Mouse (Mus musculus): ENCODE measurements around the gene Asb2. TPM values are rescaled to one million over a fixed set of nuclear protein-coding genes. Genes with fewer than 3 reads are reported as not detected.

The Asb2 gene
- total and polyA plus RNA-seq, 2 experiments from 2014 or later = 1.5 to 1.6 TPM

DNA sequence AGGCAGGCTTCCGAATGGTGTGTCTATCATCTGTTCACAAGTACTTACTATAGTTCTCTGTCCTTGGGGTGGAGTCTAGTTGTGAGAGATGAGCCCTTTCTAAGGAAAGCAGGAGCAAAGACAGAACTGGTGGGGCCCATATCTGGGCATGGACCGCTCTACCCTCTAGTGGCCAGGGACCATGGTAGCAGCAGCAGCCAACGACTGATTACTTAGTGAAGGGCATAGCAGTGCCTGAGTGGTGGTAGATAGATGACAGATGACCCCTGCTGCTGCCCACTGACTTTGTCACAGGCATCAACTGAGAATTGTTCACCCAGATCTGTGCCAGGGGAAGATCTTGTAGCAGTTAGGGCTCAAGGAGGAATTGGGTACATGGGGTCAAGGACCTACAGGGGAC is 33.0 kb downstream of the Asb2 start:
- no peaks in the 10 kb centered on the region for H3K4me1 ChIP-seq (ENCODE audit: insufficient read depth)
- H3K36me3 ChIP-seq (ENCODE audit: insufficient read depth) = no peaks in the 10 kb centered on the region
- 0 out of 2 replicates have a peak, but pooled peaks cover 4% of the 10 kb centered on the region for H3K27me3 ChIP-seq (ENCODE audit: insufficient read depth, low read length)
- peak; percentile 72 for TF ChIP-seq CTCF (IDR thresholded peaks at IDR 0.05; ENCODE audit: low read depth)
- no peak overlapping the region for H3K9ac ChIP-seq
- H3K9me3 ChIP-seq (ENCODE audit: low read length) = no peaks in the 10 kb centered on the region
- H3K27ac ChIP-seq (ENCODE audit: low read depth, low read length) = no peak overlapping the region
- 37% methylated on average over 3 of the region's 3 CpGs for WGBS
- peak; percentile 17 for DNase-seq
- no peak overlapping the region for H3K4me3 ChIP-seq (ENCODE audit: low read depth, low read length)
- H3K4me2 ChIP-seq (ENCODE audit: low read depth) = no peak overlapping the region
- ATAC-seq = no peak

DNA sequence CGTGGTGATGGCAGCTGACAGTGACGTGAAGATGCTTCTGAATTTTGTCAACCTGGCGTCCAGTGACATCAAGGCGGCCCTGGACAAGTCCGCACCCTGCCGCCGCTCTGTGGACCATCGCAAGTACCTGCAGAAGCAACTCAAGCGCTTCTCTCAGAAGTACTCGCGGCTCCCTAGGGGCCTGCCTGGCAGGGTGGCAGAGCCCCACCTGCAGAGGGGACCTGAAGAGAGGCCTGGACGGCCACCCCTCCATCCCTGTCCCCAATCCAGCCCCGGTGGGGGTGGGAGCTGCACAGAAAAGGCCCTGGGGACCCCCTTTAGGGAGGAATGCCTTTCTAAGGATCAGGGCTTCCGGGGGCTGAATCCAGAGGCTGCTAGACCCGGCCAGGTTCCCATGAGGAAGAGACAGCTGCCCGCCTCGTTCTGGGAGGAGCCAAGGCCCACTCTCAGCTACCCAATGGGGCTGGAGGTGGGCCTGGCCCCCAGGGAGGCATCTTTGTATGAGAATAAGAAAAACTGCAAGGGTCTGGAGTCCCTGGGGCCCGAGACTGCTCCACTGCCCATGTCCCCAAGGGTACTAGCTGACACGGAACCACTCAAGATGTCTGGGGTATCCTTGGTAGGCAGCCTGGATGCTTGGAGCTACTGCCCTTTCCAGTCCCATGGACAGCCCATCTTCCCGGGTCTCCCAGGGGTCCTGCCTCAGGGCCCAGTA is 39.8 kb downstream of the Asb2 start:
- Histone ChIP-seq H3K9ac (no peak overlapping the region), H3K27me3 (ENCODE audit: insufficient read depth, low read length) (no peaks in the 10 kb centered on the region), H3K36me3 (ENCODE audit: insufficient read depth) (no peaks in the 10 kb centered on the region), H3K27ac (ENCODE audit: low read depth, low read length) (no peak overlapping the region), H3K9me3 (ENCODE audit: low read length) (no peaks in the 10 kb centered on the region), H3K4me2 (ENCODE audit: low read depth) (no peak overlapping the region), H3K4me3 (ENCODE audit: low read depth, low read length) (no peak overlapping the region), H3K4me1 (ENCODE audit: insufficient read depth) (peaks cover 11% of the 10 kb centered on the region; the same call in 1 of the 2 replicates)
- DNase-seq (no peak), ATAC-seq (no peak)
- WGBS = 39% methylated on average over 20 of the region's 20 CpGs
- TF ChIP-seq CTCF (IDR thresholded peaks at IDR 0.05; ENCODE audit: low read depth) = no peak

DNA sequence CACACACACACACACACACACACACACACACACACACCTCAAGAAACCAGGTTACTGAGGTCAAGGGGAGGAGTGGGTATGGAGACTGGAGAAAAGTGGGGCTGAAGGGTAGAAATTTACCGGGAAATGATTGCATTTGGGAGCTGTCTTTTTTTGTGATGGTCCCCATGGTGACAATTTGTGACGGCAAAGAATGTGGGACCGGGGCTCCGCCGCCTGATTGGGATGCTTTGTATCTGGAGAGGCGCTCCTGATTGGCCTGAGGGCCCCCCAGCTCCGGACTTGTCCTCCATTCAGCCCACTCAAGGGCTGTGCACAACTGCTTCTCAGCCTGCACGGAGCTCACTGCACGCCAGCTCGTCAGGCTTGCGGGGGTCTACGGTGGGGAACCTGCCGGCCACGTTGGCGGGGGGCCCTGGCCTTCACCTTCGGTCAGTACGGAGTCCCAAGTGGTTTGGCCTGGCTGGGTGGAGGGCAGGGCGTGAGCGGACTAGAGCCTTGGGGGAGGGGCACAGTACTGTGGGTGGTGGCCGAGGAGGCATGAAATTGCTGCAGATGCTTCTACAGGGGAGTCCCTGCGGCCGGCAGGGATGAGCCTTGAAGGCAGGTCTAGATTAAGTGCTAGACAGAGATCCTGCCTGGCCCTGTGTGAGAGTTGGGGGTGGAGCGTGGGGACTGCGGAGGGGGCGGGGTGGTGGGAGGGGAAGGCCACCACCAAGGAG is 41.0 kb downstream of the Asb2 start:
- Histone ChIP-seq H3K4me3 (ENCODE audit: low read depth, low read length) (peak overlapping the region; percentile 38), H3K4me1 (ENCODE audit: insufficient read depth) (peaks cover 11% of the 10 kb centered on the region; the same call in 1 of the 2 replicates), H3K36me3 (ENCODE audit: insufficient read depth) (no peaks in the 10 kb centered on the region), H3K9me3 (ENCODE audit: low read length) (no peaks in the 10 kb centered on the region), H3K27me3 (ENCODE audit: insufficient read depth, low read length) (no peaks in the 10 kb centered on the region), H3K4me2 (ENCODE audit: low read depth) (peak overlapping the region; percentile 75), H3K9ac (peak overlapping the region; percentile 56), H3K27ac (ENCODE audit: low read depth, low read length) (no peak overlapping the region)
- WGBS = under 1% methylated on average over 24 of the region's 25 CpGs
- DNase-seq (peak; percentile 71), ATAC-seq (peak; percentile 88)
- no peak for TF ChIP-seq CTCF (IDR thresholded peaks at IDR 0.05; ENCODE audit: low read depth)

DNA sequence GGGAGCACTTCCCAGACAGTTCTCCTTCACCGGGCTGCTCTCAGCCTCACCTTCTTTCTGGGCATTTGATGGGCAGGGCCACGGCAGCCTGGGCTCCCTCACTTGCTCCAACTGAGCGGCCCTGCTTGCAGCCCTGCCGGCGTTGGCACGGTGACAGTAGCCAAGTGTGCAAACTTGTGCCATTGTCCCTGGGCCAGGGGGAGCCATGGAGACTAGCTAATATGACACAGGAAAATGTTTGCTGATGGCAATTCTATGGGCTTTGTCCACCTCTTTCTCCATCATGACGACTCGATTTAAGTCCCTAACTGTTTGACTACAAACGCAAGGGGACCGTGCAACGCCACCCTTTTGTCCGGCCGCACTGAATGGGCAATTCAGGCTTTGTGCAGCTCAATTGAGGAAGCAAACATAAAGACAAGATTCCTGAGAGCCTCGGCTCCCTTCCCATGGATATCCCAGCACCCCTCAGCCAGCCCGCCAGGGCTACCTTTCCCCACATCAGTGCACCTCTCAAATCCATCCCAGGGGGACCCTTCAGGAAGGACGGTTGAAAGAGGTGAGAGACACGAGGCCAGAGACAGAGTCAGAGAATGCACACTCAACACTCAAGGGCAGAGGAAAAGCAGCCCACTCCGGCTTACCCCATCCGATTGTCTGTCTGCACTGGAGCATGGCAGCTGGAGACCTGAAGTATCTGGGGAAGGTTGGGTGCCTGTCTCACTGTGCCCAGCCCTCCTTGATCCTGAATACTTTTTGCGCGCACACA is 41.7 kb downstream of the Asb2 start:
- TF ChIP-seq CTCF (IDR thresholded peaks at IDR 0.05; ENCODE audit: low read depth) = 0 out of 2 replicates have a peak, but pooled peaks have one; percentile 13
- H3K27me3 ChIP-seq (ENCODE audit: insufficient read depth, low read length) = no peaks in the 10 kb centered on the region
- H3K27ac ChIP-seq (ENCODE audit: low read depth, low read length) = peak overlapping the region; percentile 42; the same call in 1 of the 2 replicates
- peaks cover 11% of the 10 kb centered on the region; the same call in 1 of the 2 replicates for H3K4me1 ChIP-seq (ENCODE audit: insufficient read depth)
- 10% methylated on average over 21 of the region's 21 CpGs for WGBS
- no peak overlapping the region for H3K4me3 ChIP-seq (ENCODE audit: low read depth, low read length)
- peak overlapping the region; percentile 75 for H3K4me2 ChIP-seq (ENCODE audit: low read depth)
- H3K9ac ChIP-seq = peak overlapping the region; percentile 56; the same call in 1 of the 2 replicates
- no peaks in the 10 kb centered on the region for H3K36me3 ChIP-seq (ENCODE audit: insufficient read depth)
- peak; percentile 72 for DNase-seq
- peak; percentile 61 for ATAC-seq
- H3K9me3 ChIP-seq (ENCODE audit: low read length) = no peaks in the 10 kb centered on the region

DNA sequence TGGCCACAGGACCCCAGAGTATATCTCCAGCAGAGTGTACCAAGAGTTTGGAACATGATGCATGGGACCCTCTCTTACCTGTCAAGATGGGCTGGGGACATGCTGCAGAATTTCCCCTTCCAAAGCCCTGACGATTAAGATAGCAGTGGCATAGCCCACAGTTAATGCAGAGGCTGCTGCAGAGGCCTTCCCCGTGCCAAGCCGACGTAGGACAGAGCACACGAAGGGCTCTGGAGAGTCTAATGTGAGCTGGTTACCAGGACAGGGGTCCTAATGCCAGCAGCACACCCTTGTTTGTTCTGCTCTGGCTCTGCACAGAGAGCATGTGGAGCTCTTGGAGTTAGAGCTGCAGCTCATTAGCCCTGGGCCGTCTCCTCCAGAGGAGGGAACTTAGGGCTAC is 42.5 kb downstream of the Asb2 start:
- Histone ChIP-seq H3K4me3 (ENCODE audit: low read depth, low read length) (no peak overlapping the region), H3K27ac (ENCODE audit: low read depth, low read length) (no peak overlapping the region), H3K27me3 (ENCODE audit: insufficient read depth, low read length) (no peaks in the 10 kb centered on the region), H3K36me3 (ENCODE audit: insufficient read depth) (no peaks in the 10 kb centered on the region), H3K9ac (no peak overlapping the region), H3K4me1 (ENCODE audit: insufficient read depth) (peaks cover 11% of the 10 kb centered on the region; the same call in 1 of the 2 replicates), H3K4me2 (ENCODE audit: low read depth) (peak overlapping the region; percentile 75; the same call in 1 of the 2 replicates), H3K9me3 (ENCODE audit: low read length) (no peaks in the 10 kb centered on the region)
- WGBS = 41% methylated on average over 6 of the region's 6 CpGs
- no peak for DNase-seq
- peak; percentile 9; the same call in 1 of the 2 replicates for ATAC-seq
- no peak for TF ChIP-seq CTCF (IDR thresholded peaks at IDR 0.05; ENCODE audit: low read depth)

DNA sequence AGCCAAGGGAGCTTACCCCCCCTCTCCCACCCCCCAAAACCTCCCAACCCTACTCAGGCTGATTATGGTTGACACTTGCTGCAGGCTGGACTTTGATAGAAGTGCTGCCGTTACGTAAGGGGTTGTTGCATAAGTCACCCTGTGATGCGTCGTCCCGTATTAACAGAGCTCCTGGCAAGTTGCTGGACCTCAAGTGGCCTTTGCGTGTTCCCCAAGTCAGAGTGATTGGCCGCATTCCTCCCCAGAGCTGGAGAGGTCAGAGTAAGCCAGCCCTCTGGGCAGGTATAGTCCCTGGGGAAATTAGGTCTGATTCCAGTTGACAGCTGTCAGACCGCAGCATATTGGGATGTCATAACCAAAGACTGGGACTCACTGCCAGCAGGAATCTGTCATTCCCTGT is 43.9 kb downstream of the Asb2 start:
- TF ChIP-seq CTCF (IDR thresholded peaks at IDR 0.05; ENCODE audit: low read depth) = no peak
- no peak overlapping the region for H3K9ac ChIP-seq
- peaks cover 11% of the 10 kb centered on the region; the same call in 1 of the 2 replicates for H3K4me1 ChIP-seq (ENCODE audit: insufficient read depth)
- no peaks in the 10 kb centered on the region for H3K36me3 ChIP-seq (ENCODE audit: insufficient read depth)
- DNase-seq (no peak), ATAC-seq (no peak)
- no peaks in the 10 kb centered on the region for H3K27me3 ChIP-seq (ENCODE audit: insufficient read depth, low read length)
- no peaks in the 10 kb centered on the region for H3K9me3 ChIP-seq (ENCODE audit: low read length)
- H3K4me3 ChIP-seq (ENCODE audit: low read depth, low read length) = no peak overlapping the region
- WGBS = 92% methylated on average over 8 of the region's 8 CpGs
- H3K27ac ChIP-seq (ENCODE audit: low read depth, low read length) = no peak overlapping the region
- H3K4me2 ChIP-seq (ENCODE audit: low read depth) = no peak overlapping the region

All from forebrain, postnatal 0 days (tissue).